Mouse (Mus musculus) cortical plate, adult 2 months (tissue): ENCODE measurements around the gene Dstn.

Experiments used
- CTCF ChIP-seq: fragments of 200-500 bp; IDR thresholded peaks from 2 replicates; pipeline ENCODE4 v1.5.1; 2011; ENCODE audit warnings: mild to moderate bottlenecking, control low read depth, low read length; ENCODE audit not compliant: insufficient read depth; ENCODE audit errors: extremely low read depth
- POLR2A ChIP-seq: fragments of 200-500 bp; IDR thresholded peaks from 2 replicates; pipeline ENCODE4 v1.6.1; 2011; ENCODE audit warnings: mild to moderate bottlenecking, low read length, control low read depth; ENCODE audit not compliant: insufficient read depth; ENCODE audit errors: extremely low read depth

DNA sequence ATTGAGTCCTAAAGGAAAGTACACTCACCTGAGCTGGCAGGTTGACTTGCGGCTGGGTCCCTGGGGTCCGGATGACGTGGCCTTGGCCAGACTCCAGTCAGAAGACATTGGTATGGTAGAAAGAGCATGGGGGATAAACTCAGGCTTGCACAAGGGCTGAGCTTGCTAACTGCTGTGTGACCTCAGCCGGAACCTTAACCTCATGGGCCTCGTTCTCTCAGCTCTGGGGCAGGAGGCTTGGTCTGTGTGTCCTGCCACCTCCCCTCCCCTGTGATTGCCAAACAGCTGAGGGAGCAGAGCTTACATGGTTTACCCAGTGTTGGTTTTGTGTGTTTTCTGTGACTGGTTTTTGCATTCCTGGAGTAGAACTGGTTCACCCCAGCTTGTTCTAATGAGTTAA is 25.3 kb downstream of the Dstn start:
- TF ChIP-seq CTCF (no peak), POLR2A (no peak)
